Mouse (Mus musculus): ENCODE measurements around the gene Cuta.

GRCm38 (mm10) chr17:26979426-26979825 is 40.1 kb upstream of the Cuta start:
- TF ChIP-seq CTCF (IDR thresholded peaks at IDR 0.05; ENCODE audit: insufficient read depth, low read depth, low read length) (no peak), POLR2A (IDR thresholded peaks at IDR 0.05; ENCODE audit: insufficient read depth, low read depth, low read length) (no peak)
